Mouse (Mus musculus): ENCODE data around the gene Fam98b. TPM values are rescaled to one million over a fixed set of nuclear protein-coding genes. Genes with fewer than 3 reads are reported as not detected.

Gene Fam98b
- 35.1 and 36.9 TPM in 2 replicates for total RNA-seq (2021)
- long read RNA-seq, experiment 1, partial matches to known transcripts, result 1 of 1 reads
- long read RNA-seq, experiment 1, other reads (novel, unspliced or antisense), result 0 of 1 reads
- long read RNA-seq, experiment 2, result 0 reads

DNA sequence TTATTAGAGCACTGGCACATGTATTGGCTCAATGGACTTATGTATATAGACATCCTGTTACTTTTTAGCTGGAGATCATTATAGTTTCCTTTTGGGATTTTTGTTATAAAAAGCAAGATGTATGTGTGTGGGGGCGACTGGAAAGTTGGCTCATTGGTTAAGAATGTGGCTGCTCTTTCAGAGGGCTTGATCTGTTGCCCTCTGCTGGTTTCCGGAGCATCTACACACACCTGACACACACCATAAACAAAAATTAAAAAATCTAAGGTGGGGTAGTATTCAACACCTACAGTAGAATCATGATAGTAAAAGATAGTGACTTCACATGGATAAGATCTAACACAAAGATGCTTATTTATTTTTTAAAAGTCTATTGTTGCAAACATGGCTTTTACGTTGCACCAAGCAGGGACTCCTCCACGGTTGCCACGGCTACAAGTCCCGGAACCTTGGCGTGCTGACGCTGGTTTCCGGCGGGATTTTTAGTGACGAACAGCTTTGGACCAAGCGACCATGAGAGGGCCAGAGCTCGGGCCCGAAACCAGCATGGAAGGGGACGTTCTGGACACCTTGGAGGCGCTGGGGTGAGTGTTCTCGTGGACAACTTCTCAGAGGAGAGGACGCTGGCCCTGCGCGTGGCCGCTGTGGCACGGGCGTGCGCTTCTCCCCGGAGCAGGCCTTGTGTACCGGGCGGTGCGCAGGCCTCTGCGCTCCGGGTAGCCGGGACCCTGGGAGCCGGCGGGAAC is at the start of gene Fam98b:
TSS of gene Fam98b (plus strand) at position 485 of the 746 bp plus-strand sequence.
- DNase-seq, result peak; percentile 94

DNA sequence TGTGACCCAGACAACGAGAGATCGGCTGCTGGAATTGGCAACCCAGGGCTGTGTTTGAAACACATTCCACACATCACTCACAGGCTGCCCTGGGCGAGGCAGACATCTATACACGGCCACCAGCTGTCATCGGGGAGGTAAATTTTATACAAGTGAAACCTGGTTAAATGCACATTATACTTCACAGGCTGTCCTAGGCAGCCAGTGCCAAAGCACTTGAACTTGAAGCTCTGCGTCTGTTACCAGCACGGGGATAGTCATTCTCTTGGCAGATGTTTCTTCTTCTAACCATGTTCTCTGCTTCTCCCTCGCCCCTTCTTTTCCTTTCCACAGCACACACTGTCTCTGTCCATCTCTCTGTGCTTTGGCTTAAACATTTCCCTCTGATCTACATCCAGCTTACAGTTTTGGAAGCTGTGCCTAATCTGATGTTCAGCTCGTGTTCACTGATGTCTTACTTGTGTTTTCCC is 48.6 kb upstream of the Fam98b start:
- no peak for DNase-seq

DNA sequence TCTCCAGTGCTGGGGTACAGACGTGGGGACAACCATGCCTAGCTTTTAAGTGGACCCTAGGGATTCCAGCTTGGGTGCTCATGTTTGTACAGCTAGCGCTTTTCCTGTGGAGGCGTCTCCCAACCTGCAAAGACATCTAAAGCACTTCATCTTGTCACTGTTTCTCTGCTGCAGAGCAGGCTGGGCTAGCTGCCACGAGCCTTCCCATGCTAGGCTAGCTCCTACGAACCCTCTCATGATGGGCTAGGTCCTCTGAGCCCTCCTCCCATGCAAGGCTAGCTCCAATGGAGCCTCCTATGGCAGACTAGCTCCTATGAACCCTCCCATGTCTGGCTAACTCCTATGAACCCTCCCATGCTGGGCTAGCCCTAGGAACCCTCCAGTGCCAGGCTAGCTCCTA is 46.2 kb upstream of the Fam98b start:
- DNase-seq, result no peak

DNA sequence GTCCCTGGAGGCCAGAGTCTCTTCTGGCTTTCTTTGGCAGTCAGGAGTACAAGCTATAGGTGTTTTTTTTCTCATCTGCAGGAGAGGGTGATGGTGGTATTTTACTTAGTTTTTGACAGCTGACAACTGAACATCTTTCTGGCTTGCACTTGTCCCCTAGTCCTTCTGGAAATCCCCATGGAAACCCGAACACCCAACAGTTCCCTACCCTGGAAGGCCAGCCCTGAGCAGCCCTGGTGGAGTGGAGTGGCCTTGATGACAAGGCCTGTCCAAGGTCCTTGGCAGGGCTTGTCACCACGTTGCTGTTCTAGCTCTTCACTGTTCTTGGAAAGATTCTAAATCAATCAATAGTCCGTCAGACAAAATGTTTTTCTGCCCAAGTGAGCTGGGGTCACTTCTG is 45.0 kb upstream of the Fam98b start:
- peak; percentile 81 for DNase-seq

DNA sequence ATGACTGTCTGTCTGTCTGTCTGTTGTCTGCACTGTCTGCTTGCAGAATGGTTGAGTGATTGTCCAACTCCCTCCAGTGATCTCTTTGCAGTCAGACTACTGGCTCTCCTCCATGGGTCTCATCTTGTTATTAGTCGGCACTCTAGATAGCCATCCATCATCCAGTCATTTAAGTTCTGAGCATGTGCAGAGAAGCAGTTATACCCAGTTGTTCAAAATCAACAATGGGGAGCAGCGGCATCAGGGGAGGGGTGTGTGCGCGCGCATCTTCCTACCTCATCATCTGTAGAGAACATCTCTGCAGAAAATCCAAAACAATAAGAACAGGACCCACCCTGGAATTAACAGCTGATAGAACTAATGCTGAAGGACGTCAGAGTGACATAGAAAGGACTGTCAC is 44.5 kb upstream of the Fam98b start:
- DNase-seq, result no peak

DNA sequence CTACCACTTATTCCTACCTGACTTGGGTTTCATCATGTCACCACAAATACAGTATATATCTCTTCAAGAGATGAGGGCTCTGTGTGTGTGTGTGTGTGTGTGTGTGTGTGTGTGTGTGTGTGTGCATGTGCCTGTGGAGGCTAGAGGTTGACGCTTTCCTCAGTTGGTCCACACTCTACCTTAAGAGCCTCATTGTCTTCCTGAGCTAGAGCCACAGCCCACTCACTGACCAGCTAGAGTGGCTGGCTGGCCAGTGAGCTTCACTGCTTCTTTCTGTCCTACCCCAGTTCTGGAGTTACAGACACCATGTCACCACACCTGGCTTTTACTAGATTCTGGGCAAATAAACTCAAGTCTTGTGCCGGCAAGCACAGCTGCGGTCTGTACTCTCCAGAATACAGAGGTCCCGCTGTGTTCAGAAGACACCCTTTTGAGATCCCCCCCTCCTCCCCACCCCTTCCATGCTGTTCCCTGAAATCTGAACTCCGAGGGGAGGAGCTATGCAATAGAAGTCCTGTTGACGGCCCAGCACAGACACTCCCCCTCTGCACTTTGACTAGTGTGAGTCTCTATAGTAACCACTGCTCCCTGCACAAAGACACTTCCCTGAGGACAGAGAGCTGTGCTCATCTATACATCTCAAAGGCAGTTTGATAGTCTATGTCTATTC is 39.0 kb upstream of the Fam98b start:
- DNase-seq, result peak; percentile 58

DNA sequence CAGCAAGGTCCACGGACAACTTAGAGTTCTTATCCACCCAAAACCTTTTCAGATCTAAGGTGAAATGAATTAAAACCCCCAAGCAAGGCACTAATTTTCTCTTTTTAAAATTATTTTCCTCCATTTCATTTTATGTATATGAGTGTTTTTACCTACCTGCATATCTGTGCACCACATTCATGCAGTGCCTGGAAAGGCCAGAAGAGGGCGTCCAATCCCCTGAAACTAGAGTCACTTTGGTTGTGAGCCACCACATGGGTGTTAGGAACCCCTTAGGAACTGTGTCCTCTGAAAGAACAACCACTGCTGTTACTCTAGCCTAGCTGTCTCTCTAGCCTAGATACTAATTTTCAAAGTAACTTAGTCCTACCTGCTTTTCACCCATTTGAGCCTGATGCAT is 33.4 kb upstream of the Fam98b start:
- peak; percentile 31 for DNase-seq

DNA sequence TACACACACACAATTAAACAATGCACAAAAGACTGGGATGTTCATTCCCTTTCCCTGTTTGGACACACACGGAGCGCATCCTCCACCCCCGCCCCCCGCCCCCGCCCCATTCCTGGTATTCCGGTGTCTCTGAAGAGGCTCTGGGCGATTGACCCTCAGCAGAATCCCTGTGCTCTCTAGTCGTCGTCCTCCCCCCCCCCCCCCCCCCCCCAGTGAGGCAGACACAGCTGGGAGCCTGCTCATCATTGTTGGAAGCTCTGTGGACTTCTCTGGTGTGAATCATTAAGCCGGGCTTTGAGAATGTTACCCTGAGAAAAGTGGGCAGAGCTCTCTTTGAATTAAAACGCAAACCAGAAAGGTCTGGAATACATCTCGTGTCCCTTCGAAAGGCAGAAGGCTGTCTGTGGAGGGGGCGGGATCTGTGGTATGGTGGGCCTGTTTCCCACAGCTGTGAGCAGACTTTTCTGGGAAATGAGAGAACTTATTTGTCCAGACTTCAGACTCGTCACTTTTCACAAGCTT is 31.8 kb upstream of the Fam98b start:
- no peak for DNase-seq

DNA sequence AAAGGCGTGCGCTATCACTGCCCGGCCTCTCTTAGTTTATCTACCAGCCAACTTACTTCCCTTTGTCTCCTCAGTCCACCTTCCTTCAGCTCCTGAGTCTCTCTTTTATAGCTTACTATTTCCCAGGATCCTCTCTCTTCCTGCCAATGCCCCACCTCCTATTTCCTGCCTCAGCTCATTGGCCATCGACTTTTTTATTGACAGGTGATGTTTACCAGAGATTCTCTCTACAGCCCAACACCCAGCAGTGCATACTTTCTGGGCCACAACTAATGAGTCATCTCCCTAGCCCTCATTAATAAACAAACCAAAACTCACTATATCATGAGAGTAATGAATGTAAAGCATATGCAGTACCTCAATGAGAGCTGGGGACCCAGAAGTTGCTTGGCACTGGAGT is 30.0 kb upstream of the Fam98b start:
- DNase-seq, result no peak

DNA sequence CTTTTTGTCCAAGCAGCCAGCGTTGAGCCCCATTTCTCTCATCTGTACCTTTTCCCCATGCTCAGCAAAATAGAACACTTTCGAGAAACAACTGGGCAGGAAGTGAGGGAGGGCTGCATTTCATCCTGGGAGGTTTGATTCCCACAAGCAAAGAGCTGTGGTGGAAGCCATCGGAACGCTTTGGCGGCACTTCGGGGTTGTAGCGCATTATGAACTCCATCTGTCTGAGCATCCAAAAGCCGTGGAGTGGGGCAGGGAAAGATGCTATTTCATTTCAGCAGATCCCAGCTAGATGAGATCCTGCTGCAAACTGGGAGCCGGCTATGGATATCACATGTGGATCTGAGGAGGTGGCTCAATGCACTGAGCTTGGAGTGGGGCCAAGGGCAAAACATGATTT is 26.9 kb upstream of the Fam98b start:
- DNase-seq, result no peak

DNA sequence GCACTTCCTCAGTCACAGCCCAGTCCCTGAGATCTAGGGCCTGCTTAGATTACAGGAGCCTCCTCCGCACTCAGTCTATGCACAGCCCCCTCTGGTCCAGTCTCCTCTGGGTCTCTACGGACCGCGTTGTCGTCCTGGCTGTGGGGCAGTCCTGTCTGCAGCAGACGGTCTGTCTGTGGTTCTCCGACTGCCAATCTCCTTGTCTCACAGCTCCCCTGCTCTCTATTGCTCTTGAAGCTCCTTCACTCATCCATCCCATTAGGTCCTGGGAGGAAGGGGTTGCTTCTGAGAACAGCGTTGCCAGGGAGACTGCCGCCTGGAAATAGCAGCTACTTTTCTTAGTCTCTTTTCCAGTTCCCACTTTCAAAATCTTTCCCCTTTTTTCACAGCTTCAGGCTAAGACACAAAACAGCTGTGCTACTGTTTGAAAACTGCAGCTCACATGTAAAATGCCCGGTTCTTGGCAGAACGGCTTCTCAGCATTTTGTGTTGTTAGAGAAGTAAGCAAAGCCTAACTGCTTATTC is 20.9 kb upstream of the Fam98b start:
- DNase-seq, result no peak

DNA sequence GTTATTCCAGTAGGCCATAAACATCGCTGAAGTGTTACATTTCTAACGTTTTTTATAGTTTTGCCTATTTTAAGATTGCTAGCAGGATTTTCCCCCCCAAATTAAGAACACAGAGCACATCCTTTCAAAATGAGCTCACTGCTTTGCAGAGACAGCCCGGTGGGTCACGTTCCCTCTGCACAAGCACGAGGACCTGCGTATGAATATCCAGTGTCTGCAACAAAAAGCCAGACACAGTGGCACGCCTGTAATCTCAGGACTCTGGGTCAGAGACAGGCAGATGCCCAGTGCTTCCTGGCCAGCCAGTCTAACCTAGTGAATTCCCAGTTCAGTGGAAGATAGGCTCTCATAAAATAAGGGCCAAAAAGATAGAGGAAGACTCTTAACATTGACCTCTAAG is 19.3 kb upstream of the Fam98b start:
- DNase-seq, result no peak

DNA sequence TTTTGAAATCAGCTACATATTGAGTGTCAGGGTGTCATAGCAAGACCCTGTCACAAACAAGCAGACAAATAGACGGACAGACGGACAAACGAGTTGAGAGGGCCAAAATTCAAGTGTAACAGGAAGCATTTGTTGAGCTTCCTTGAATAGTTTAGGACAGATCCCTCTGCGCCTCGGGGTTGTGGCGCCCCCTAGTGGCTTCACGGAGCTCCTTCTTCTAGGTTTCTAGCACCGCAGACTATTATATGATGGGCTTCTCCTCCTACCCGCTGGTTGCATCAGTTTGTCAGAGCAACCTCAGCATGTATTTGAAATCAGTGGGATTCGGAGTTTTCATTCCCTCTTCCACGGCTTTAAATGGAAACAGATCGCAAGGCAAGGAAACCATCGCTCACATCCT is 18.3 kb upstream of the Fam98b start:
- peak; percentile 94 for DNase-seq

DNA sequence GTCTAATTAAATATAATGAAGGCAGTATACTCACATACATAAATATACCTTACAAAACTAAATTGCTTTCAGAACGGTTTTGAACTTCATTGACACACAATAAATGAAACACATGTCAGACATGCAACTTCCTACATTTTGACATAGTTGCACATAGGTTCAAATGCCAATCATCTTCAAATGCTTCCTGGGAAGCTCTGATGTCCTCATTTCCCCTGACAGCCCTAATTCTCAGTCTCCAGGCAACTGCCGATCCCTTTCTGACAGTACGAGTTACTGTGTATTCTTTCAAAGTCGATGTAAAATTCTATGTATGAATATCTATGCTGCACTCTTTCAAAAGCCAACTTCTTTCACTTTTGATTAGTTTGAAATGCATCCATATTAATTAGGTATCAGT is 7.6 kb upstream of the Fam98b start:
- no peak for DNase-seq

DNA sequence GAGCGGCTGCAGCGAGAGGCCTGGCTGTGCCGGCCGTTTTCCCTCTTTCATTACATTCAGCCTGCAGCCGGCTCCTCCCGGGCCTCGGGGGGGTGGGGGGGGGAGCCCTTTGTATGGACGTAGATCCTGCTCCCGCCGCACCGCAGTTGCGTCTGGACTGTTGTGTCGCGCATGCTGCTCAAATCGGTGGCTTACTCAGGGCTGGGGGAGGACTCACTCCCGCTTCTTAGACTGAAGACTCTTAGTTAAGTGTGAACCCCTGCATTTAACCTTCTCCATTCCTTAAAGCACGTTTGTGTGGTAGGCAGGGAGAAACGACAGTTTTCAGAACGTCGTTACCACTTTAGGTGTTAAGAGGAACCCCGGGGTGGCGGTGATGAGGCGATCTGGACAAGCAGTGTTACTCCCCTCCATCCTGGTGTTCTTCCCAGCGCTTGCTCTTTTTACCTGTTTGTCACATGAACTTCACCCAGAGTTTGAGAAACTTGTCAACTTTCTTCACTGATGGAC is 517 bp downstream of the Fam98b start:
- DNase-seq, result no peak

DNA sequence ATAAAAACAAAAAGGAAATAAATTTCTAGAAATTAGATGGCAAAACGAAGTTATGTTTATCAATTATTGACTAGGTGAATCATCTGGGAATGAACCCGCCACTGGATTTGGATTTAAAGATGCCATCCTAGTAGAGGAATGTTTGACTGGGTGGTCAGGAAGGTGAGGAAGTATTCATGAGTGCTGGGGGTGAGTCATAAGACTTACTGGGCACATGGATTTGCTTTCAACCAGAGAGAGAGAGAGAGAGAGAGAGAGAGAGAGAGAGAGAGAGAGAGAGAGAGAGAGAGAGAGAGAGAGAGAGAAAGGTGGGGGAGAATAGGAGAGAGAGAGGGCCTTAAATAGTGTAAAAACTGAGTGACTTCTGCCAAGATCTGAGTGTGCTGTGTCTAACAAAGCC is 5.9 kb downstream of the Fam98b start:
- DNase-seq, result no peak

DNA sequence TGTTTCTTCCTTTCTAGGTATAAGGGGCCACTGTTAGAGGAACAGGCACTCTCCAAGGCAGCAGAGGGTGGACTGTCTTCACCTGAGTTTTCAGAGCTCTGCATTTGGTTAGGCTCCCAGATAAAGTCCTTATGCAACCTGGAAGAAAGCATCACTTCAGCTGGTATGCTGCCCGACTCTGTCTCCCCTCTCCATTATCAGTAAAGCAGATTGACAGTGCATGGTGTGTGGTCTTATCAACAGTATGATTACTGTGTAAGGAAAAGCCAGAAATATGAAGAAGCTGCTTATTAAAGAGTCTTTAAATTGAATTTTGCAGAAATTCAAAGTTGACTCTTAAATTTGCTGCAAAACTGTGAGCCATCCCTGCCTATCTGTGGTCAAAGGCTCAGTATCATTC is 8.1 kb downstream of the Fam98b start:
- DNase-seq, result no peak

DNA sequence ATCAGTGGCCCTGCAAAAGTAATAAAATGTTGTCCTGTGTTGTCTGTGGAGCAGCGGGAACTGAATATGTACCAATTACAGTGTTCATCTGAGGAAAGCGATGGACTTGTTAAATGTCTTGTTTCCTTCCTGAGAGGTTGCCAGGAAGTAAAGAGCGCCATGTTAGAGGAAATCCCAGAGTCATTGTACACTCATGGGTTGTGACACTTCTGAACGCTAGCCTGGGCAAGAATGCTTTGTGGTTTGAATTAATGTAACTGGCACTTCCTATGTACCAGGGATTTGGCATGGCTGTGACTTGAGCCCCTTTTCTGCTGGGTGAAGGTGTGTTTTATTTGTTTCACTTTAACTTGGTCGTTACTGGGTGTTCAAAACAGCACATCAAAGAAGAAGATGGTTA is 12.6 kb downstream of the Fam98b start:
- DNase-seq, result no peak

DNA sequence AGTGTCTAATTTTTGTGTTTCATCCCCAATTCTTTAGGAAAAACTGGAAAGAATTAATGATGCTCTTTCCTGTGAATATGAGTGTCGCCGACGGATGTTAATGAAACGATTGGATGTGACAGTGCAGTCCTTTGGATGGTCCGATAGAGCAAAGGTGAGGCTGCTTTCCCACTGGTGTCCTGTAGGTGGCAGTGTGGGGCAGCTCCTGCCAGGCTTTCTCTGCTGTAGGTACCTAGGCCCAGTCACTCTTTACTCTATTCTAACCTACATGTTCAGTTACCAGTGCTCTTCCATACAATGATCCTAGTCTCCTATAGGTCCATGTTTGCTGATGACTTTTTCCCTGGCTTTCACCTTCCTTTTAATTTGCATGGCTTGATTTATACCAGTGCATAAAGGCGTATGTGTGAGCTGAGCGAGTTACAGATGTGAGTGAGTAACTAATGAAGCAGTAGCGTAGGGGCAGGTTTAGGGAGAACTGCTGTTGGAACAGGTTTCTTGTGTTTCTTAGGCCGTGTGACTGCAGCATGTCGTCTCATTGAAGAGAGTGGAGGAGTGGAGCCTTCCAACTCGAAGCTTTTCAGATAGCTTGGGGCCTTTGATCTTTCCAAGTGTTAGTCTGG is 14.4 kb downstream of the Fam98b start:
- DNase-seq, result peak; percentile 73

DNA sequence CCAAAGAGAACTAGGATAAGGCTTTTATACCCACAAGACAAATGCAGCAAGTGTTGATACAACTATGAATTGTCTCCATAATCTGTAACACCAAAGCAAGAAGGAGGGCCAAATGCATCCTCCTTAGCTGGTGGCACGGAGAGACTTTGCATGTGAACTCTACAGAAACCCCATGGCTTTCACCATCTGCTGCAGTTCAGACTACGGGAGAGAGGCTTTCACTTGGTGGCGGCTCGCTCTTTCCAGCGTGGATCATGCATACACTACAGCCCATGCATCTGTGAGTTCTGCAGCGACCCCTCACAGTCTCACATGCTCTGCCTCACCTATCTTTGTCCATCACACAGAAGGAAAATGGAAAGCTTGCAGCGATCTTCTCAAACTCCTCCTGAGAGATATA is 38.8 kb downstream of the Fam98b start:
- DNase-seq, result no peak

DNA sequence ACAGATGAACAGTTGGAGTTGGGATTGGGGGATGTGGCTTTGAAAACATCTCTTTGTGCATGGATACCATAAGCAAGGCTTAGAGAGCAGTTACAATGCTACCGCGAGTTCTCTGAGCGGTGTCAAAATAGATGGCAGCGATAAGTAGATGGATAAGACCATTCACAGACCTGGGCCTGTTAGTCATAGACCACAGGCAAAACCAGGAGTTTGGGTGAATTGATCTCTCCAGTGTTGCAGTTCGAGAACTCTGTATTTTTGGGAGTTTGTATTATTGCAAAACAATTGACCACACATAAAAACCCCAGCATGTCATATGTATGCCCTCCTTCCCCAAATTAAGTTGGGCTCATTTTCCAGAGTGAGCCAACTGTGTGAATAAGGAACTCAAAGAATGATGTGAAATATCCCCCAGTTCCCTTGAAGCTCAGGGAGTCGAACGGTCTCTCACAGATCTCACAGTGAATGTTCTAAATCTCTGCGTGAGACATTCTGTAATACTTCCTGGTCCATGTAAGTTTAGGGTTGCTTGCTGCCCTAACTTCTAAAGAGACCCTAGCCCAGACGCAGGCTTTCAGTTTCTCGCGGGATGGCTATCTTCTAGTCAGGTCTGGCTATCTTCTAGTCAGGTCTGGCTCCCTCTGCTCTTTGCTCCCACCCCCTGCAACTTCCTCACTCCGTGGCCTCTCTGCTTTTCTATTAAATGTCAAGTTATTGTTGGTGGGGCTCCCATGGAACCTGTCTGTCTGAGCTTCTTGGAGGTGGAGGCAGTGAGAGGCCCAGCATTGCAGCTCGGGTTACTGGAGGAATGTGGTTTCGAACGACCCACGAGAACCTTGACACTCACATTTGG is 50.3 kb downstream of the Fam98b start:
- no peak for DNase-seq
